Mouse (Mus musculus): ENCODE data around the gene Zgrf1. TPM values are rescaled to one million over a fixed set of nuclear protein-coding genes. Genes with fewer than 3 reads are reported as not detected.

The Zgrf1 gene
- polyA plus RNA-seq, 1 experiment from 2014 or later = 13.8 TPM

DNA sequence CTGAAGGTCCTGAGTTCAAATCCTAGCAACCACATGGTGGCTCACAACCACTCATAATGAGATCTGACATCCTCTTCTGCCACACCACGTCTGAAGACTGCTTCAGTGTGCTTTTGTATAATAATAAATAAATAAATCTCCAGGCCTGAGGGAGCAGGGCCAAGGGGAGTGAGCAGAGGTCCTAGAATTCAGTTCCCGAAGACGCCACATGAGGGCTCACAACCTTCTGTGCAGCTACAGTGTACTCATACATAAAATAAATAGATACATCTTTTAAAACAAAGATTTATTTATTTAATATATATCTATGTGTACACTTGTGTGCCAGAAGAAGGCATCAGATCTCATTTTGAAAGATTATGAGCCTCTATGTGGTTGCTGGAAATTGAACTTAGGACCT, 11.8 kb downstream of the Zgrf1 start:
- H3K36me3 ChIP-seq = peaks cover 33% of the 10 kb centered on the region

DNA sequence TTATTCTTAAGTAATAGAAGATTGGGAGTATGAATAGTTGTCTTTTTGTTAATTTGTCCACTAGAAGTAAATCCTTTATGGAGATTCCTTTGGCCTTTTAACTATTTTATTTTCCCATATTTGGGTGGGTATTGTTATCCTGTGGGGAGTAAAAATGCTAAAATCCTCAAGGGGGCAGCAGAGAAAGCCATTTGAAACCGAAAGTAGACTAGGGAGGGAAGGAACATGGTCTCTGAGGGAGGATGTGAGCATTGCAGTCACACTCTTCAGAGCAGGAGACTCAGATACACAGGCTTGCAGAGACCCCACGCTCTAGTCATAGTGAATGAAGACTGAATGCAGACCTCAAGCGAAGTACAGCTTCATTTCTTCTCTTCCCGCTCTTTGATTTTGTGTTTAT, 19.3 kb downstream of the Zgrf1 start:
- 67% methylated on average over 4 of the region's 4 CpGs for whole genome bisulfite sequencing
- Histone ChIP-seq H3K36me3 (peaks cover 31% of the 10 kb centered on the region), H3K27ac (no peak overlapping the region), H3K9ac (no peak overlapping the region), H3K9me3 (no peaks in the 10 kb centered on the region), H3K4me2 (replicated peaks) (no peak overlapping the region), H3K27me3 (no peaks in the 10 kb centered on the region), H3K4me1 (no peaks in the 10 kb centered on the region), H3K4me3 (no peak overlapping the region)
- ATAC-seq (ENCODE audit: insufficient number of reproducible peaks, insufficient read depth, low FRiP score, low TSS enrichment) = no peak

More for the DNA sequence above, 11.8 kb downstream of the Zgrf1 start:
- H3K9me3 ChIP-seq = no peaks in the 10 kb centered on the region
- H3K9ac ChIP-seq = no peak overlapping the region
- H3K4me2 ChIP-seq (replicated peaks) = no peak overlapping the region
- no peak for ATAC-seq (ENCODE audit: insufficient number of reproducible peaks, insufficient read depth, low FRiP score, low TSS enrichment)
- WGBS = 79% methylated on average over 3 of the region's 3 CpGs
- H3K4me3 ChIP-seq = no peak overlapping the region
- H3K27me3 ChIP-seq = no peaks in the 10 kb centered on the region
- no peaks in the 10 kb centered on the region for H3K4me1 ChIP-seq
- H3K27ac ChIP-seq = no peak overlapping the region

DNA sequence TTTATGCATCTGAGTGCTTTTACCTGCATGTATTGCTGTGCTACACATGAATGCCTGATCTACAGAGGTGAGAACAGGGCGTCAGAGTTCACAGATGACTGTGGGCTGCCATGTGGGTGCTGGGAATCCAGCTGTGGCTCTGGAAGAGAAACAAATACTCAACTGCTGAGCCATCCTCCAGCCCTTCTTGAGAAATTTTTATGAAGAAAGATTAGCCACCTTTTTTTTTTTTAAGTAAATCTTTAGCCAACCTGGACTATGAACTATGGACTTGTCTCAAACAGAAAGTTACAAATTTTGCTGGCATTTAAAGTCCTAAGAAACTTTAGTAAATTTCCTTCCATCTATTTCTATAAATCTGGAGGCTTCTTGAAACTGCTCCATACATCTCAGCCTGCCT, 43.8 kb downstream of the Zgrf1 start:
- WGBS = 77% methylated on average over 1 of the region's 1 CpGs
- Histone ChIP-seq H3K4me1 (no peaks in the 10 kb centered on the region), H3K27me3 (no peaks in the 10 kb centered on the region), H3K9me3 (no peaks in the 10 kb centered on the region), H3K36me3 (peaks cover 22% of the 10 kb centered on the region), H3K27ac (no peak overlapping the region), H3K4me2 (replicated peaks) (no peak overlapping the region), H3K9ac (no peak overlapping the region), H3K4me3 (no peak overlapping the region)
- no peak for ATAC-seq (ENCODE audit: insufficient number of reproducible peaks, insufficient read depth, low FRiP score, low TSS enrichment)

DNA sequence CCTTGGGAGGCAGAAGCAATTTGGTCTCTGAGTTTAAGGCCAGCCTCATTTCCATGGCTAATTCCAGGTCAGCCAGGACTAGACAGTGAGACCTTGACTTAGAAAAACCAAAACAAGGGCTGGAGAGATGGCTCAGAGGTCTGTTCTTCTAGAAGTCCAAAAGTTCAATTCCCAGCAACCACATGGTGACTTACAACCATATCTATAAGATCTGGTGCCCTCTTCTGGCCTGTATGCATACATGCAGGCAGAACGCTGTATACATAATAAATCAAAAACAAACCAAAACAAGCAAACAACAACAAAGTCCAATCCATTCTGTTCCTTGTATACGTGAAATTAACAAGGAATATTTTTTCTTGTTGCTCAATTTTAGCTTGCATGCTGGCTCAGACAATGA, 54.8 kb downstream of the Zgrf1 start:
- Histone ChIP-seq H3K27me3 (no peaks in the 10 kb centered on the region), H3K36me3 (peaks cover 36% of the 10 kb centered on the region), H3K9ac (no peak overlapping the region), H3K9me3 (no peaks in the 10 kb centered on the region), H3K27ac (no peak overlapping the region), H3K4me3 (no peak overlapping the region), H3K4me2 (replicated peaks) (no peak overlapping the region), H3K4me1 (no peaks in the 10 kb centered on the region)
- 93% methylated on average over 2 of the region's 2 CpGs for WGBS
- no peak for ATAC-seq (ENCODE audit: insufficient number of reproducible peaks, insufficient read depth, low FRiP score, low TSS enrichment)

DNA sequence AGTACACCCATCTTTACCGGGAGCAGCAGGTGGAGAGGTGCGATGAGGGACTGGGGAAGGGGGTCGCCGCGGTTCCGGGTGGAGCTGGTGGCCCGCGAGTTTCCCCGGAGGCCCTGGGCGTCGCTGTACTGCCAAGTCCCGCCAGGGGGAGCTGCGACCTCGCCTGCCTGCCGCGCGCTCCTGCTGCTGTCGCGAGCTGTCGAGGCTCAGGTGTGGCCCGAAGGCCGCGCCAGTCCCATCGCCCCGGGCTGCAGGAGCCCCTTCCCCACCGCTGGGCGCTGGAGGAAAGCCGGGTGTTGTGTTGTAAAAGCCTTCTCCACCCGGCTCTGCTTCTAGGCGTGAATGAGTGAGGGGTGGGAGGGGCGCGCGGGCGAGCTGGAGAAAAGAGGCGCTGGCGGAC, 72.0 kb downstream of the Zgrf1 start:
- WGBS = 0% methylated on average over 34 of the region's 36 CpGs
- Histone ChIP-seq H3K36me3 (no peaks in the 10 kb centered on the region), H3K27ac (no peak overlapping the region), H3K9me3 (no peaks in the 10 kb centered on the region), H3K9ac (no peak overlapping the region), H3K4me1 (no peaks in the 10 kb centered on the region), H3K4me3 (peak overlapping the region; percentile 22), H3K27me3 (peaks cover 61% of the 10 kb centered on the region), H3K4me2 (replicated peaks) (peak overlapping the region; percentile 52)
- 0 out of 2 replicates have a peak, but pooled peaks have one; percentile 44 for ATAC-seq (ENCODE audit: insufficient number of reproducible peaks, insufficient read depth, low FRiP score, low TSS enrichment)

DNA sequence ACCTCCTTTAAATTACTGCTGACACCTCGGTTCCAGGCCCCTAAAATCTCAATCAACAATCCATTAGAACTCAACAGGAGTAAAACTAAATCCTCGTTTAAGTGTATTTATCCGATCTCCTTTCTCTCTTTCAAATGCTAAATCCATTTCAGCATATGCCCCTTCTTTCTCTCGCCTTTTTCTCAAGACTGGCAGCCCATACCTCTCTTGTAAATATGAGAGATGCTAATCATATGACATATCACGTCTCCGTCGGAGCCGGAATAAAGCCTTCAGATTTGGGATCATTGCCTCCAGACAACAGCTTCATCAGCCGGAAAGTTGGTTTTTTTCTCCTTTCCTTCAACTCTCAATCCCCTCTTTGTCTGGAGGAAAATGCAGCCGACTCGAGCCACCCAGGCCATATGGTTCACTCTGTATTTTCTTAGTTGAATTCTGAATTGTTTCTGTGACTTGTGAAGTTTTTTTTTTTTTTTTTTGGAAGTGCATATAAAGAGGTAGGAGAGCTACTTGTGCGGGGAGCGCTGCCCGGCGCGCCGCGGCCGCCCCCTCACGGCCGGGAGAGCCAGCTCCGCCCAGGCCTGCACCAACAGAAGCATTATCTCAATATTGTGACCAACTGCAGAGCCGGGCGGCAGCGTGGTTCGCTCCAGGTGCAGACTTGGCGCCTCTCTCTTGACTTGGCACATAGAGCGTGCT, 72.6 kb downstream of the Zgrf1 start:
- peaks cover 66% of the 10 kb centered on the region for H3K27me3 ChIP-seq
- H3K4me1 ChIP-seq = no peaks in the 10 kb centered on the region
- H3K4me3 ChIP-seq = peak overlapping the region; percentile 22
- ATAC-seq (ENCODE audit: insufficient number of reproducible peaks, insufficient read depth, low FRiP score, low TSS enrichment) = 0 out of 2 replicates have a peak, but pooled peaks have one; percentile 38
- H3K36me3 ChIP-seq = no peaks in the 10 kb centered on the region
- no peaks in the 10 kb centered on the region for H3K9me3 ChIP-seq
- H3K4me2 ChIP-seq (replicated peaks) = peak overlapping the region; percentile 52
- no peak overlapping the region for H3K9ac ChIP-seq
- H3K27ac ChIP-seq = no peak overlapping the region
- WGBS = 1% methylated on average over 28 of the region's 28 CpGs

DNA sequence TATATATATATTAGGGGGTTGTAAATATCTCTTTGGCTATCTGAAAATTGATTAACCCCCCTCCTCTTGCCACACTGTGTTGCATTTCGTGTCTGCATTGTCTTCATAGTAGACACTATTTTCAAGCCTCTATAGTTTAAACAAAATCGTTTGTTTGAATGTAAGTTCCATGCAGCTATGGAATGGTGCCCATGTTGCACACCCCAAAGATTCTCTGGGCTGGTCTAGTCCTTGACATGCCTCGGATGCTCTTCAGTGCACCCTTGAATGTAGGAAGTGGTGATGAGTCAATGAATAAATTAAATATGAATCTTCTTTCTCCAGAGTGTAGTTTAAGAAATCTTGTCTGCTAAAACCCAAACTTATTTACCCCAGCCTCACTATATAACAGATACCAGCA, 73.2 kb downstream of the Zgrf1 start:
- H3K4me1 ChIP-seq = no peaks in the 10 kb centered on the region
- H3K9ac ChIP-seq = no peak overlapping the region
- H3K9me3 ChIP-seq = no peaks in the 10 kb centered on the region
- no peaks in the 10 kb centered on the region for H3K36me3 ChIP-seq
- WGBS = 6% methylated on average over 3 of the region's 3 CpGs
- H3K4me3 ChIP-seq = no peak overlapping the region
- H3K27me3 ChIP-seq = peaks cover 70% of the 10 kb centered on the region
- ATAC-seq (ENCODE audit: insufficient number of reproducible peaks, insufficient read depth, low FRiP score, low TSS enrichment) = no peak
- H3K27ac ChIP-seq = no peak overlapping the region
- no peak overlapping the region for H3K4me2 ChIP-seq (replicated peaks)

DNA sequence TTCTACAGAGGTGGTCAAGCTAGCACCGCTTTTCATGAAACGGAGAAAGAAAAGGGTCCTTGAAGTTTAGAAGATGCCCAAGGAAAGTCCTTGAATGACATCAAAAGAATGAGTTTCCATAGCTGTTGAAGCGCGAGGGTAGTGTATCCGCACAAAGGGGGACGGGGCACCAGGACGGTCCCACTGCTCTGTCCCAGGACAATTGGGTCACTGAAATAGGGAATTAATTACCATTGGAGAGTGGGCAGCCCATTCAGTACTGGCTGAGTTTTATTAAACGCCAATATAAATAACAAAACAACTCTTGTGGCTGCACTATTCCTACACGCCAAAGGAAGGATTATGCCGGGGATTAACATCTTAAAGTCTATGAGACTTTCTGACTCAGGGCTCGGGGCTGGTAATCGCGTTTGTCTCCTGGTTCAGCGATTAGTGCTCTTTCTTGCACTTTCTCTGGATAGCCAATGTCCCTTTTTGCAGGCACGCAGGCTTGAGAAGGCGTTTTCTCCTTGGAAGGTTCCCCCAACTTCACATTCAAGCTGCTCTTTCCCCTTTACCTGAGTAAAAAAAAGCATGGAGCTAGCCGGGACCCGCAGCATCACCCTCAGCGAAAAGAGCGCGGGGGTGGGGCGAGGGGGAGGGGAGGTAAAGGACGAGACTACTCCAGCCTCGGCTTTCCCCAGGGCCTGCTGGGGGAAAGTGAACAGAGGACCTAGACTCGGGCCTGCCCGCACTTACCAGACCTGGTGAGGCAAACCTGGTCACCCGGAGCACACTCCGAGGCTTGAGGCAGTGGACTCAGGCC, 74.1 kb downstream of the Zgrf1 start:
- Histone ChIP-seq H3K27ac (no peak overlapping the region), H3K36me3 (no peaks in the 10 kb centered on the region), H3K4me2 (replicated peaks) (peak overlapping the region; percentile 19; the same call in 1 of the 2 replicates), H3K27me3 (peaks cover 78% of the 10 kb centered on the region), H3K9ac (no peak overlapping the region), H3K4me3 (0 out of 2 replicates have a peak overlapping the region, but pooled peaks have one; percentile 5), H3K9me3 (no peaks in the 10 kb centered on the region), H3K4me1 (peaks cover 2% of the 10 kb centered on the region; the same call in 1 of the 2 replicates)
- WGBS = under 1% methylated on average over 28 of the region's 28 CpGs
- ATAC-seq (ENCODE audit: insufficient number of reproducible peaks, insufficient read depth, low FRiP score, low TSS enrichment) = no peak

DNA sequence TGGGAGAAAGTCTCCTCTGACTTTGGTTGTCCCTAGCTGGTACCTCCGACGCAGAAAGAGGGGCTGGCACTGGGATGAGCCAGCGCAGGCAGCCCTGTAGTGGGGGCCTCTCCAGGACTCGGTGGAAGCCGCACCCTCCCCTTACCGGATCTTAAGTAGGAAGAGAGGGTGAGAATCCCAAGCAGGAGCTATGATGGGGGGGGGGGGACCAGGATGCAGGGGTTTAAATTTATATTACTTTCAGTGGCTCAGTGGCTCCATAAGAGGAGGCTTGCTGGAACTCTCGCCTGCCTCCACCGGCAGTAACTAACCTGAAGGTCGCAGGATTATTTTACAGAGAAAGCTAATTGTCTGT, 74.6 kb downstream of the Zgrf1 start:
- 0% methylated on average over 9 of the region's 9 CpGs for WGBS
- peak overlapping the region; percentile 19; the same call in 1 of the 2 replicates for H3K4me2 ChIP-seq (replicated peaks)
- H3K27me3 ChIP-seq = peaks cover 82% of the 10 kb centered on the region
- H3K9ac ChIP-seq = no peak overlapping the region
- ATAC-seq (ENCODE audit: insufficient number of reproducible peaks, insufficient read depth, low FRiP score, low TSS enrichment) = no peak
- H3K36me3 ChIP-seq = no peaks in the 10 kb centered on the region
- no peaks in the 10 kb centered on the region for H3K9me3 ChIP-seq
- H3K4me1 ChIP-seq = peaks cover 7% of the 10 kb centered on the region; the same call in 1 of the 2 replicates
- H3K4me3 ChIP-seq = 0 out of 2 replicates have a peak overlapping the region, but pooled peaks have one; percentile 5
- no peak overlapping the region for H3K27ac ChIP-seq

DNA sequence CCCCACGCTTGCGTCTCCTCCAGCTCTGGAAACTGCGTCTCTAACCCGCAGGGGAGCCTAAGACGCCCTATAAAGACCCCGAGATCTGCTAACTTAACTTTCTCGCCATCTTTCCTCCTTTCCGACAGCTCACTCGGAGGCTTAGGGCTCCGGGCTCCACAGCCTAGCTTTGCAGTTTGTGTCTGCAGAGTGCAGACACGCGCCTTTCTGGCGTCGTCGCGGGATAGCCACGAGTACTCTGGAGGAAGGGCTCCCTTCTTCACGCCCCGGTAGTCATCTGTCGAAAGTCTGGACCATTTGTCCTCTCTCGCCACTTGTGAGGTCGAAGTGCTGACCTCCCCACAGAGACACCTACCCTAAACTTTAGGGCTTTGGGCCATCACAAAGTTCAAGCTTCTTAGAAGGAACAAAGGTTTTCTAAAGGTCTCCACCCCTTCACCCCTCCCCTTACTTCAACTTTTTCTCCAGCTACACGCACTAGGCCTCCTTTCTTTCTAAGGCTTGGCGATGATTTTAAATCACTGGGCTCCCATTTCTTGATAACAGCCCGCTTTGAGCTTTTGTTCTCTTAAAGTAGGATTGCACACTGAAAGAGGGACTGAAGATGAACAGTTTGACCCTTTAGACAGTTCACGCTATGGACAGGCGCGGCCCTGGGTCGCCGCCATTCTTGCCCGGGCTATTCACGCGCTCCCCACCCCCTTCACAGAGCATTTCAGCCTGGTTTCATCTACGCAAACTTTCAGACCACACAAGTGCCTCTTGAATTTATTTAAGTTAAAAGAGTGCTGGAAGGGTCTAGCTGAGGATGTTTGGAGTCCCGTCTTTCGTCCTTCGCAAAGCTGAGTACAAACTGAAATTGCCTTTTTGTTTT, 75.3 kb downstream of the Zgrf1 start:
- Histone ChIP-seq H3K27me3 (peaks cover 85% of the 10 kb centered on the region), H3K27ac (no peak overlapping the region), H3K4me1 (peaks cover 13% of the 10 kb centered on the region), H3K9ac (no peak overlapping the region), H3K4me2 (replicated peaks) (no peak overlapping the region), H3K9me3 (no peaks in the 10 kb centered on the region), H3K36me3 (no peaks in the 10 kb centered on the region), H3K4me3 (no peak overlapping the region)
- WGBS = 2% methylated on average over 37 of the region's 37 CpGs
- no peak for ATAC-seq (ENCODE audit: insufficient number of reproducible peaks, insufficient read depth, low FRiP score, low TSS enrichment)

DNA sequence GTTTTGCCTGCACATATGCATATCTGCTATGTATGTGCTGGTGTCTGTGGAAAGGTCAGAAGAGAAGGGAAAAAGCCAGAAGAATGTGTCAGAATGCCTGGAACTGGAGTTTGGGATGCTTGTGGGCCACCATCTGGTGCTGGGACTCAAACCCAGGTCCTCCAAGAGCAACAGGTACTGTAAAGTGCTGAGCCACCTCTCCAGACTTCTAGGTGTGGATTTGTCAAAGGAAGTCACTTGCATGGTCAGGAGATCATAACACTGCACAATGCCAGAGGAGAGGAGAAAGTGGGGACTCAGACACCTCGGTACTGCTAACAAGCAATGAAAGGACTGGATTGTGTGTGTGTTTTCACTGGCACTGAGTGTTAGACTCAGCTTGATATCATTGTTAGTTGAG, 76.9 kb downstream of the Zgrf1 start:
- Histone ChIP-seq H3K9me3 (no peaks in the 10 kb centered on the region), H3K27ac (no peak overlapping the region), H3K4me3 (no peak overlapping the region), H3K4me2 (replicated peaks) (no peak overlapping the region), H3K27me3 (peaks cover 88% of the 10 kb centered on the region), H3K9ac (no peak overlapping the region), H3K36me3 (no peaks in the 10 kb centered on the region), H3K4me1 (peaks cover 23% of the 10 kb centered on the region)
- ATAC-seq (ENCODE audit: insufficient number of reproducible peaks, insufficient read depth, low FRiP score, low TSS enrichment) = no peak
- 6% methylated on average over 1 of the region's 1 CpGs for WGBS

Data from embryonic facial prominence, embryonic 12.5 days (tissue).